Mouse (Mus musculus) urinary bladder, postnatal 25 days (tissue): ENCODE results near the gene Trp53i13.

Experiments
- DNase-seq: peaks from one replicate; pipeline ENCODE4 v3.0.0; 2022; ENCODE audit warnings: low spot score

Trp53i13 gene

DNA sequence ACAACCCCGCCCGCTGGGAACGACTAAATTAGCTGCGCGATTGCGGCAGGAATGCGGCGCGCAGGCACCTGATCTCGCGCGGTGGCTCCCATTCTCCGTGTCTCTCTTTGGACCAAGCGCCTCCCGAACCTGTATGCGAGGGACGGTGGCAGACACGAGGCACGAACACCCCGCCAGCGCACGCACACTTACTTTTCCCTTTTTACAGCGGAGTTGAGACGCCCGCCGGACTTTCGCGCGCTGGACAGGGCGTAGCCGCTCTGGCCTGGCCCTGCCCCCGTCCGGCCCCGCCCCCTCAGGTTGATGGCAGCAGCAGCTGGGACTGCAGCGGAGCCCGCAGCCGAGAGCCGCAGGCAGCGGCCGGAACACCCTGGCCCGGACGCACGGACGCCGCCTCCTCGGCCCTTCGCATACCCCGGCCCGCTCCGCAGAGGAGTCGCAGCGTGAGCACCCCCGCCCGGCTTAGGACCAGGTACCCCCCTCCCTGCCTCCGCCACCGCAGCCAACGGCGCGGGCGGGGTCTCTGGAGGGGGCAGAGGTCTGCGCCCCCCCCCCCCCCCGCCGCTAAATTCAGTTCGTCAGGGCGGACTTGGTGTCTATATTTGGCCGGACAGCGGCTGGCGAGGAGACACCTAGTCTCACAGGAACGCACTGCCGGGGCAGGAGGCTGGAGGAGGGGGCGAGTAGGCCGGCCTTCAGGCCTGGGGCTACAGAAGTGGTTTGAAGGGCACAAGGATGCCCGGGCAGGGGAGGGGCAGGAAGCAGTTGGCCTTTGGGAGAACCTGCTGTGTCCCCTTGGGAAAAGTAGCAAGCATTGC lies 53.3 kb downstream of the Trp53i13 start, which contains the start of gene Coro6:
Gene Coro6 (plus strand): TSS at position 129 of the 818 bp plus-strand sequence.
- peak; percentile 74 for DNase-seq

DNA sequence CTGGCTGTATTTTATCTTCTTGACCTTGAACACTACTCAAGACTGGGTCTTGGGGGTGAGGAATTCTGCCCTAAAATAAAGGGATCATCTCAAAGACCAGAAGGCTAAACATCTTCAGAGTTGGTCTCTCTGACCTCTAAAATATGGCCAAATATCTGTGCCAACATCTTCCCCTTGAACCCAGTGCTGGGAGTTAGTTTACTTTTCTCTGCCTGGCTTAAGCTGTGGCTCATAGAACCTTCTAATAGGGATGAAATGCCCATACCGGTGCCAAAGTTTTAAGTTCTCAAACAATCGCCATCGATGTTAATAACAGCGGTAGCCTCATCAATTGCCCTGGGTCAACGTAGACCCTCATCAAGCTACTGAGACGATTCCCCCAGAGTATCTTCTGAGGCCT lies 53.9 kb downstream of the Trp53i13 start:
- no peak for DNase-seq
